Mouse (Mus musculus) hindbrain, embryonic 10.5 days (tissue): ENCODE results near the gene Fbln1. TPM values are rescaled to one million over a fixed set of nuclear protein-coding genes. Genes with fewer than 3 reads are reported as not detected.
A peak's percentile ranks its signal among the peaks of the same experiment; 100 is the strongest.

Source experiments
- DNase-seq: peaks from one replicate; pipeline ENCODE4 v3.0.0-alpha.2; 2017; ENCODE audit warnings: low spot score
- H3K27ac ChIP-seq: fragments of 300-500 bp; sonication (generic); 2 replicates; pipeline ENCODE4 v1.5.1; 2016; ENCODE audit warnings: mild to moderate bottlenecking, moderate library complexity
- H3K27me3 ChIP-seq: fragments of 300-500 bp; sonication (generic); 2 replicates; pipeline ENCODE4 v1.6.1; 2016; ENCODE audit warnings: mild to moderate bottlenecking; ENCODE audit not compliant: poor library complexity, insufficient read depth, severe bottlenecking
- H3K36me3 ChIP-seq: fragments of 300-500 bp; sonication (generic); 2 replicates; pipeline ENCODE4 v1.6.1; 2016; ENCODE audit warnings: mild to moderate bottlenecking, moderate library complexity
- H3K4me1 ChIP-seq: fragments of 300-500 bp; sonication (generic); replicated peaks from 2 replicates; pipeline ENCODE4 v1.6.1; 2016; ENCODE audit warnings: mild to moderate bottlenecking
- H3K4me3 ChIP-seq: fragments of 300-500 bp; sonication (generic); 2 replicates; pipeline ENCODE4 v1.5.1; 2016; ENCODE audit warnings: mild to moderate bottlenecking, moderate library complexity
- H3K9me3 ChIP-seq: fragments of 300-500 bp; sonication (generic); 2 replicates; pipeline ENCODE4 v1.6.1; 2016; ENCODE audit warnings: mild to moderate bottlenecking, moderate library complexity
- WGBS: fragments of 180-500 bp; shearing (Covaris S2); methylation state at CpG from one replicate; pipeline ENCODE4 v1.1.7; 2016; 5-methylcytosine and 5-hydroxymethylcytosine counted together
- polyA plus RNA-seq: library from polyadenylated mRNA; unstranded; fragments of >200 nt; fragmentation: Nextera tagmentation; extraction: Ambion mirVana; gene quantifications from 2 replicates; pipeline ENCODE4 v1.2.1, GENCODE M21; 2016

Fbln1 gene
- 157 and 168 TPM in 2 replicates for polyA plus RNA-seq

DNA sequence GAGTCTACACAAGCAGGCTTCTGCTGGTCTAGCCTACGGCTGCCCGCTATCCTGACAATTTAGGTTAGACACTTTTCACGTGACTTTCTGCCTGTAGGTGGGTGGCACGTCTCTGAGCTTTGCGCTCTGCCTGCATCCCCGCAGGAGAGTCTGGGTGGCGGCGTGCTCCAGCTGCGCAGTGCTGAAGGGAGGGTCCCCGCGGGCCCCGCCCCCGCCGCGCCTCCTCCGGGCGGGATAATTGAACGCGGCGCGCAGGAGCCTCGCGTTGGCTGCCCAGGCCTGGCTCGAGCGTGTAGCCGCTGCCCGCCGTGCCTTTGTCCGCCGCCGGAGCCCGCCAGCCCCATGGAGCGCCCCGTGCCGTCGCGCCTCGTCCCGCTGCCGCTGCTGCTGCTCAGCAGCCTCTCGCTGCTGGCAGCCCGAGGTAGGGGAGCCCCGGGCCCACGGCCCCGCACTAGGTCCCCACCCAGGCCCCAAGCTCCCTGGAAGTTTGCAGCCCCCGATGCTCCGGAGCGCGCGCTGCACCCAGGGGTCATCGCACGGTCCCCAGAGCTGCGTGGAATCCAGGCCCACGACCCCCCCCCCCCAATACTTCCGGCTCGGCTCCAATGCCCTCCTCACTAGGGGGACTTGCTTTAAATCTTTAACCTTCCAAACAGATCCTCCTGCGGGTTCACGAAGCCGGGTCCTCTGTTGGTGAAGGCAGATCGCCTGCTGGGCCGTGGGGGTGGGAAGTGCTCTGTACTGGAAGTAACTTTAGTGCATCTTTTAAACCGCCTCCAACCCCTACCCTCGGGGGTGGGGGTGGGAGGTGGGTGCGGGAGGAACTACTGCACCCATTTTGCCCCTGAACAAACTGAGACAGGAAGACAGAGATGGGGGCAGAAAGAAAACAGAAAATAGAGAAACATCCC, at the start of gene Fbln1:
TSS of gene Fbln1 (plus strand) at position 158 of the 911 bp plus-strand sequence.
- peak within 1 kb of the TSS; percentile 98 for H3K27ac ChIP-seq
- peaks cover 10% of the 10 kb centered on the region for H3K9me3 ChIP-seq
- H3K4me3 ChIP-seq: peak within 1 kb of the TSS; percentile 77
- peak; percentile 84 for DNase-seq
- under 1% methylated on average over 63 of the region's 64 CpGs for WGBS
- H3K27me3 ChIP-seq: peaks cover 32% of the 10 kb centered on the region
- H3K4me1 ChIP-seq: peaks cover 61% of the 10 kb centered on the region
- H3K36me3 ChIP-seq: peaks cover 23% of the 10 kb centered on the region

- Histone ChIP-seq H3K27ac (no peak overlapping the region), H3K4me3 (no peak overlapping the region), H3K9me3 (no peaks in the 10 kb centered on the region; the same call in 1 of the 2 replicates), H3K27me3 (no peaks in the 10 kb centered on the region), H3K4me1 (no peaks in the 10 kb centered on the region), H3K36me3 (no peaks in the 10 kb centered on the region)
- whole genome bisulfite sequencing: 76% methylated on average over 4 of the region's 4 CpGs
- DNase-seq: no peak
Observed at GRCm38 (mm10) chr15:85156198-85156597, 49.6 kb upstream of the Fbln1 start.

- Histone ChIP-seq H3K9me3 (no peaks in the 10 kb centered on the region; the same call in 1 of the 2 replicates), H3K4me3 (no peak overlapping the region), H3K4me1 (peaks cover 31% of the 10 kb centered on the region), H3K27me3 (peaks cover 9% of the 10 kb centered on the region), H3K36me3 (no peaks in the 10 kb centered on the region), H3K27ac (no peak overlapping the region)
- DNase-seq: no peak
Observed at GRCm38 (mm10) chr15:85161416-85161815, 44.3 kb upstream of the Fbln1 start.

DNA sequence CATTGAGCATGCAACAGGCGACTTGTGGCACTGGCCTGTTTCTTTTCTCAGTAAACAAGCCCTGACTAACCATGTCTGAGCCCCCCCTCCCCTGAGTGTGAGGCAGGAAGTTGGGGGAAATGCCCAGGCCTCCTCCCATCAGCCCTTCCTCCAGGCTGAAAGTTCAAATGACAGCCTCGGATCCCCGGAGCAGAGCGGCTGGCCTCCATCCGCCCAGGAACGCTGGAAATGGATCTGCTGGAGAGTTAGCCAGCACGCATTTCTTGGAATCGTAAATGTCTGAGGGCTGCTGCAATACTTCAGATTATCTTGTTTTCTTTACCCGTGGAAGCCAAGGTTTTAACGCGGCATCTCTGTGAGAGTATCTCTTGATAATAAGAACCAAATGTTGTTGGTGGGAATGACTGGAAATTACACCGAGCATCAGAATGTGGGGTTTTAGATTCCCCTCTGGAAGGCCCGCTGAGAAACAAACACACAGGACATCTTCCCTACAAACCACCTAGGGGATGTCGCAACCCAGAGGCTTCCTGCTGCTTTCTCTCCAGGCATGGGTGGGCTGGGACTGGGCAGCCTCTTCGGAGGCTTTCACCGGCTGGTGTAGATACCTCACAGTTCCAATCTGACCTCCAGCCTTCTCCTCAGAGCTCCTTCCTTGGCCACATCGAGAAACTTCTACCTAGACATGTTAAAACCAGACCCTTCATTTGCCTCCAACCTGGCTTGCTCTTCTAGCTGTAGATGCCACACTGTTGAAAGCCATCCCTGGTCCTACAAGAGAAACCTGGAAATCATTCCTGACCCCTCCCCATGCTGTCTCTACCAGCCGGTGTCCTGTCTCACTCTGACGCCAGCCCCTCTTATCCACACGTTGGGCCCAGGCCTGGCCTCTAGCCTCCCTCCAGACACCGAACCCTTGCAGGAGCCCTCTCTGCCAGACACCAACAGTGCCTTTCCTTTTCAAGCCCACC, 42.8 kb upstream of the Fbln1 start:
- WGBS: 59% methylated on average over 21 of the region's 21 CpGs
- peak; percentile 38 for DNase-seq
- H3K4me3 ChIP-seq: no peak overlapping the region

GRCm38 (mm10) chr15:85166433-85166933, 39.3 kb upstream of the Fbln1 start:
- DNase-seq: peak; percentile 71
- H3K9me3 ChIP-seq: no peaks in the 10 kb centered on the region
- no peaks in the 10 kb centered on the region for H3K36me3 ChIP-seq
- H3K27me3 ChIP-seq: peaks cover 13% of the 10 kb centered on the region
- peak overlapping the region; percentile 31 for H3K27ac ChIP-seq
- H3K4me1 ChIP-seq: peaks cover 44% of the 10 kb centered on the region
- 21% methylated on average over 11 of the region's 11 CpGs for whole genome bisulfite sequencing
- H3K4me3 ChIP-seq: peak overlapping the region; percentile 4; the same call in 1 of the 2 replicates

More for the DNA sequence above, 42.8 kb upstream of the Fbln1 start:
- peaks cover 9% of the 10 kb centered on the region for H3K27me3 ChIP-seq
- H3K27ac ChIP-seq: peak overlapping the region; percentile 46; the same call in 1 of the 2 replicates
- peaks cover 44% of the 10 kb centered on the region for H3K4me1 ChIP-seq
- no peaks in the 10 kb centered on the region for H3K9me3 ChIP-seq
- H3K36me3 ChIP-seq: no peaks in the 10 kb centered on the region

GRCm38 (mm10) chr15:85167086-85167679, 38.6 kb upstream of the Fbln1 start:
- H3K4me1 ChIP-seq: peaks cover 44% of the 10 kb centered on the region
- no peak for DNase-seq
- no peaks in the 10 kb centered on the region for H3K36me3 ChIP-seq
- H3K9me3 ChIP-seq: no peaks in the 10 kb centered on the region
- 52% methylated on average over 12 of the region's 12 CpGs for WGBS
- peaks cover 13% of the 10 kb centered on the region for H3K27me3 ChIP-seq
- H3K27ac ChIP-seq: peak overlapping the region; percentile 31
- H3K4me3 ChIP-seq: no peak overlapping the region

- Histone ChIP-seq H3K9me3 (no peaks in the 10 kb centered on the region), H3K27me3 (peaks cover 4% of the 10 kb centered on the region; the same call in 1 of the 2 replicates), H3K36me3 (no peaks in the 10 kb centered on the region), H3K4me1 (peaks cover 6% of the 10 kb centered on the region), H3K4me3 (no peak overlapping the region), H3K27ac (no peak overlapping the region; the same call in 1 of the 2 replicates)
- no peak for DNase-seq
- 82% methylated on average over 2 of the region's 2 CpGs for WGBS
Observed at GRCm38 (mm10) chr15:85172054-85172453, 33.7 kb upstream of the Fbln1 start.

DNA sequence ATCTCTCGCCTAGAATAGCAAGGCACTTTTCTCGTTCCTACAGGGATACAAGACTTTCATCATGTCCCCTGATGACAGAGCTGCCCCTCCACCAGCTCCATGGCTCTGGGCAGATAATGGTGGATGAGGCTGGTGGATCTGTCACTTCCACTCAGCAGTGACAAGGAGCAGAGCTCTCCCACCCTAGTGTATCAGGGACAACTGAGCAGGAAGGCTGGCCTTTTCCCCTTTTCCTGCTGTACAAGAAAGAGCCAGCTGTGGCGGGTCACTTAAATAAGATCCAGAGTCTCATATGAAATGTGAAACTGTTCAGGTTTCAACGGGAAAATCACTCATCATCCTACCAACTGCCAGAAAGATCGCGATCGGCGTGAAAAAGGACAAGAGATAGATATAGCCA, 32.3 kb upstream of the Fbln1 start:
- Histone ChIP-seq H3K4me3 (no peak overlapping the region), H3K27me3 (peaks cover 3% of the 10 kb centered on the region; the same call in 1 of the 2 replicates), H3K36me3 (no peaks in the 10 kb centered on the region), H3K4me1 (peaks cover 7% of the 10 kb centered on the region), H3K9me3 (no peaks in the 10 kb centered on the region), H3K27ac (no peak overlapping the region)
- WGBS: 83% methylated on average over 8 of the region's 8 CpGs
- no peak for DNase-seq

DNA sequence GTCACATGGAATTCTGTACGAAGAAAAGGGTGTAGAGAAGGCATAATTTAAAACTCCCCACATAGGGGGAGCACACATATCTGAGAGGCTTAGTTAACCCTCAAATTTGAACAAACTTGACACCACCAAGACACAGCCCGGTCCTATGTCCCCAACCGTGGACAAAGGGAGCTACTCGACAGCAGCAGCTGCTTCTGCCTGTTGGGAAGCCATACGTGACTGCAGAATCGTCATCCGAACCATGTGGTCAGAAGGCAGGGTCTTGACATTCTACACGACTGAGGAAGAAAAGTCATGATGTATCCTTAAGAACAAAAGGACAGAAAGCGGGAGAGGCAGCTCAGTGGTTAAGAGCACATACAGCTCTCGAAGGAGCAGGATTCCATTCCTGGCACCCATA, 31.7 kb upstream of the Fbln1 start:
- Histone ChIP-seq H3K27ac (no peak overlapping the region), H3K4me3 (no peak overlapping the region), H3K36me3 (no peaks in the 10 kb centered on the region), H3K27me3 (no peaks in the 10 kb centered on the region), H3K9me3 (no peaks in the 10 kb centered on the region), H3K4me1 (peaks cover 7% of the 10 kb centered on the region)
- DNase-seq: no peak
- WGBS: 78% methylated on average over 10 of the region's 10 CpGs

- Histone ChIP-seq H3K4me3 (no peak overlapping the region), H3K9me3 (no peaks in the 10 kb centered on the region), H3K36me3 (no peaks in the 10 kb centered on the region), H3K27me3 (no peaks in the 10 kb centered on the region), H3K27ac (no peak overlapping the region), H3K4me1 (peaks cover 7% of the 10 kb centered on the region)
- WGBS: 75% methylated on average over 8 of the region's 8 CpGs
- no peak for DNase-seq
Observed at GRCm38 (mm10) chr15:85177576-85177975, 28.2 kb upstream of the Fbln1 start.

DNA sequence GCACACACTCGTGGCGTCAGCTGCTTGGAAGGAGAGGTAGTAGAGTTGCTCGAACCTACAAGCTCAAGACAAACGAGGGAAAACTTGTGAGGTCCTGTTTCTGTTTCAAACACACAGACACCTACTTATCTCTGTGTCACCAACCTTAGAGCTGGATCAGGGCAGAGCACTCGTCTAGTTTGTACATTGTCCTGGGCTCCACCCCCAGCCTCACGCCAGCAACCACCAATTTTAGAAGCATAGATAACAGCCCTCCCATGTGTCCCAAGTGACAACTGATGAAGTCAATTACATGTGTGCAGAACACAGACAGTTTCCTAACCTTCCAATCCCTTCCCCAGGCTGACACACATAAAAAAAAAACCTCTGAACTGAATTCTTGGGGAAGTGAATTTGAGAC, 27.6 kb upstream of the Fbln1 start:
- no peak for DNase-seq
- no peaks in the 10 kb centered on the region for H3K27me3 ChIP-seq
- peaks cover 7% of the 10 kb centered on the region for H3K4me1 ChIP-seq
- H3K4me3 ChIP-seq: no peak overlapping the region
- 87% methylated on average over 6 of the region's 6 CpGs for WGBS
- no peak overlapping the region for H3K27ac ChIP-seq
- H3K9me3 ChIP-seq: no peaks in the 10 kb centered on the region
- no peaks in the 10 kb centered on the region for H3K36me3 ChIP-seq

DNA sequence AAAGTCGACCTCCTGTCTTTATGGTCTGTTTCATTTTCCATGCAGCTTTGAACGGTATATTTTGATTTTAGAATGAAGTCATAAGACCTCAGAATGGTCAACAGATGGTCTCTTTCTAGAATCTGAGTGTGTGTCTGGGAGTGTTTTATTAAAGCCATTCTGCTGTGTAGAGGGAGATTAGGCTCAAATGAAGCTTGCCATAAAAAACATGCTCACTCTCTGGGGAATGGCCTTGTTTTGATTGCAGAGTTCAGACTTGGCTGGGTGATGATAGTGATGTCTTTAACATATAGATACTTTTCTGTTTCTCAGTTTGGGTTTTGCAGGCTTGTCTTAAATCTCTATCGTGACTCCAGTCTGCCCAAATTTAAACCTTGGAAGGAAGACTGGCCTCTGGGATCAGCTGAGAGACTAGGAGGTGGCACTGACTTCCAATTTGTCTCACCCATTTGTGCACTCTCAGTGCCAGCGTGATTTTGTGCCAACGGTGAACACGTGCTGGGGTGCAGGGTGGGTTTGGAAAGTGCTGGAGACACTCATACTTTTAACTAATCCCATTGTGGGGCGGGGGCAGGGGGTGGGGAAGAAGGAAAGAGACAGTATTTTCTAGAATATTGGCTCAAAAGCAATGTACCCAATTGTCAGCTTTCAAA, 26.1 kb upstream of the Fbln1 start:
- H3K27ac ChIP-seq: no peak overlapping the region
- DNase-seq: no peak
- H3K9me3 ChIP-seq: no peaks in the 10 kb centered on the region
- no peaks in the 10 kb centered on the region for H3K36me3 ChIP-seq
- H3K4me3 ChIP-seq: no peak overlapping the region
- no peaks in the 10 kb centered on the region for H3K27me3 ChIP-seq
- WGBS: 75% methylated on average over 7 of the region's 7 CpGs
- peaks cover 9% of the 10 kb centered on the region for H3K4me1 ChIP-seq
